Mouse (Mus musculus): ENCODE data around the gene Atp6v0c.

DNA sequence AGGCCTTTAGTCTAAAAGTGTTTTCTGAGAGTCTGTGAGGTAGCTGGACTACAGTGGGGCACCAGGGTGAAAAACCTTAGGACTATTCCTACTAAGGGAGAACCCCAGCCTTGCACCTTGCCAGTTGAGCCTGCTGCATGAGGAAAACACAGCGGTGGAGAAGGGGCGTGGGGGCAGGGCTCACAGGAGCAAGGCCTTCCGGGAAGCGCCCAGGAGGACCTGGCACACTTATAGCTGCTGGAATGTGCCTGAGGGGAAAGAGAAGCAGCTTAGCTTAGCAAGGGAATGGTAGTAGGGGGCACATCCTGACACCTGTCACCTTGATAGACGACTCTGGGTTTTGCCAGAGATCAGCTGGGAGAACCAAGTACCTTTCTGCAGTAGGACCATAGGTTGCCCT, 8.0 kb downstream of the Atp6v0c start:
- TF ChIP-seq CTCF (IDR thresholded peaks at IDR 0.05; ENCODE audit: control insufficient read depth, insufficient read depth, insufficient read length) (no peak), CEBPB (IDR thresholded peaks at IDR 0.05; ENCODE audit: low read depth) (no peak), USF1 (IDR thresholded peaks at IDR 0.05; ENCODE audit: low read depth) (no peak), MYOG (IDR thresholded peaks at IDR 0.05; ENCODE audit: control insufficient read depth, extremely low read depth, insufficient read length) (no peak)
